Mouse (Mus musculus) MEL (cell line): ENCODE data around the gene Smap1.

ENCODE experiments used
- CTCF ChIP-seq, 3 experiments: IDR thresholded peaks in 2 of 3; conservative IDR thresholded peaks in 1 of 3; 2 replicates each; pipeline ENCODE4 v1.5.1; 2011 to 2012; ENCODE audit warnings: low read length in 3 of 3, low read depth in 2 of 3, mild to moderate bottlenecking in 2 of 3, improper control_type of control experiment in 1 of 3, inconsistent platforms in 1 of 3, mixed read lengths in 1 of 3, moderate library complexity in 1 of 3; ENCODE audit not compliant: control insufficient read depth in 1 of 3, insufficient read depth in 1 of 3, poor library complexity in 1 of 3, severe bottlenecking in 1 of 3
- HCFC1 ChIP-seq: IDR thresholded peaks from 2 replicates; pipeline ENCODE4 v1.6.1; 2012; ENCODE audit warnings: low read depth, mild to moderate bottlenecking, inconsistent platforms, low read length, improper control_type of control experiment, moderate library complexity
- KAT2A ChIP-seq: conservative IDR thresholded peaks from 2 replicates; pipeline ENCODE4 v1.6.1; 2012; ENCODE audit warnings: low read depth, low read length, improper control_type of control experiment, inconsistent platforms
- MAX ChIP-seq: IDR thresholded peaks from 2 replicates; pipeline ENCODE4 v1.6.1; 2011; ENCODE audit warnings: low read length, improper control_type of control experiment
- MEF2A ChIP-seq: IDR thresholded peaks from 2 replicates; pipeline ENCODE4 v1.6.1; 2014; ENCODE audit warnings: low read depth, mild to moderate bottlenecking, inconsistent platforms, low read length, improper control_type of control experiment; ENCODE audit not compliant: poor library complexity, insufficient replicate concordance, severe bottlenecking; ENCODE audit errors: extremely low read depth
- POLR2A ChIP-seq, 2 experiments: IDR thresholded peaks; 2 replicates each; pipeline ENCODE4 v1.6.1; 2011 to 2012; ENCODE audit warnings: low read length in 2 of 2, mild to moderate bottlenecking in 2 of 2, control low read depth in 1 of 2, improper control_type of control experiment in 1 of 2, low read depth in 1 of 2, moderate library complexity in 1 of 2; ENCODE audit not compliant: control insufficient read depth in 1 of 2, insufficient read depth in 1 of 2, poor library complexity in 1 of 2
- TCF12 ChIP-seq: IDR thresholded peaks from 2 replicates; pipeline ENCODE4 v1.6.1; 2014; ENCODE audit warnings: low read depth, mild to moderate bottlenecking, inconsistent platforms, low read length, improper control_type of control experiment, moderate library complexity
- ZC3H11A ChIP-seq: IDR thresholded peaks from 2 replicates; pipeline ENCODE4 v1.6.1; 2012; ENCODE audit warnings: low read depth, mild to moderate bottlenecking, inconsistent platforms, low read length, improper control_type of control experiment
- ZKSCAN1 ChIP-seq: IDR thresholded peaks from 2 replicates; pipeline ENCODE4 v1.6.1; 2012; ENCODE audit warnings: low read depth, mild to moderate bottlenecking, inconsistent platforms, low read length, improper control_type of control experiment, moderate library complexity
- ZNF384 ChIP-seq: IDR thresholded peaks from 2 replicates; pipeline ENCODE4 v1.6.1; 2012; ENCODE audit warnings: low read depth, mild to moderate bottlenecking, inconsistent platforms, low read length, improper control_type of control experiment

DNA sequence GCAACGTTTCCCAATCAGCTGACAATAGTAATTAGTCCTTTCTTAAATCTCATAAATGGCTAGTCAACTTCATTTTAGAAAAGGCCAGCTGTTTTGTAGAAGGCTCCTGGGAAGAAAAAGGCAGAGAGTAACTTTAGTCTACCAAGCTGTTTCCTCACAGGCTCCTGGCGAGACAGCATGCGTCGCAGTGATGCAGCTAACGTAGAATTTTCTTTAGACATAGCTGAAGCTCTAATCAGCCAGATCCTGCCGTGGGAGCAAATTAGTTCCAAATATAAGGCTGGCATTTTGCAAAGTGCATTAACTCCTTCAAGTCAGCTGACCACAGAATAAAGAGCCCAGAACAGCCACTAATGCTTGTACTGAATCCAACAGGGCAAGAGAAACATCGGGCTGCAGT is 26.2 kb upstream of the Smap1 start:
- no peak for TF ChIP-seq CTCF (IDR thresholded peaks at IDR 0.05 in 2 of 3, conservative IDR thresholded peaks at IDR 0.05 in 1 of 3; ENCODE audit: control insufficient read depth in 1 of 3, insufficient read depth in 1 of 3, low read depth in 2 of 3, low read length in 3 of 3, poor library complexity in 1 of 3, severe bottlenecking in 1 of 3)
- TF ChIP-seq ZKSCAN1: no peak
- TF ChIP-seq TCF12: no peak
- no peak for TF ChIP-seq MAX
- TF ChIP-seq HCFC1: no peak
- TF ChIP-seq ZNF384: no peak
- no peak for TF ChIP-seq POLR2A (IDR thresholded peaks at IDR 0.05; ENCODE audit: control insufficient read depth in 1 of 2, insufficient read depth in 1 of 2, low read depth in 1 of 2, low read length in 2 of 2, poor library complexity in 1 of 2)
- TF ChIP-seq ZC3H11A: no peak
- no peak for TF ChIP-seq MEF2A
- TF ChIP-seq KAT2A: no peak
